Mouse (Mus musculus): ENCODE results near the gene Svs5.

Gene Svs5

DNA sequence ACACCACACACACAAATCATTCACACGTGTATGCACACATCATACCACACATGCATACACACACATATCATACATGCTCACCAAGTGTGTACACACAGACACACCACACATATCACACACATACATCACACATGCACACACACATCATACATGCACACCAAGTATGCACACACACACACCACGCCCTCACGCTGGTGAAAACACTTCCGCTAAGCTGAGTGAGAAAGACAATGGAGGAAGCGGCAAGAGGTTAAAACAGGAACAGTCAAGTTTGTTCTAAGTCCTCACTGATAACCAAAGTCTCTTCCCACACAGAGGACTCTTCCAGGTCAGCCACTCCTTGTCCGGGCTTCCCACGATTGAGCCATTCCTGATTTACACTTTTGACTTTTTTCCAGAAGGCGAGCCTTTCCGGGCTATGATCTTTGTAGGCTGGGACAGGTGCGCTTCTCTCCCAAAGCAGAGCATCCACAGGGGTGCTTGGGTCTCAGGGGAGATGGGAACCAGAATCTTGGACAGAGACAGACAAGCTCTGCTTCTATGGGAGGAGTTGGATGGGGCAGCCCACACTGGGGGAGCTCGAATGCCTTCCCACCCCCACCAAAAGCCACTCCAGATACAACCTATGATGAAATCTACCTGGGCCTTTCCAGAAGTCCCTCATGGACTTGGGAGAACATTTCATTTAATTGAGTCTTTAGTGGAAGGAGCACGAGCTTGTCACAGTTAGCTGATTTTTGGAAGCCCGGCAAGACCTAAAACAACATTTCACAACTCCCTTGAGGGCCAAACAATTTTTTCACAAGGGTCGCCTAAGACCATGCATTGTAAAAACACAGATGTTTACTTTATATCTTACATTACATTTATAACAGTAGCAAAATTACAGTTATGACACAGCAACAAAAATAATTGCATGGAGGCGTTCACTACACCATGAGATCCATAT lies 45.2 kb downstream of the Svs5 start:
- DNase-seq (ENCODE audit: low read depth, low spot score) = no peak

GRCm38 (mm10) chr2:164381726-164382125 lies 49.2 kb downstream of the Svs5 start:
- peak; percentile 92 for DNase-seq (ENCODE audit: low read depth, low spot score)

- DNase-seq (ENCODE audit: low read depth, low spot score) = no peak
Measured at GRCm38 (mm10) chr2:164382971-164383370, 50.4 kb downstream of the Svs5 start.

Data from R1 (cell line).